Mouse (Mus musculus) intestine, postnatal 0 days (tissue): Measurements from ENCODE around the gene Csn1s2b. TPM values are rescaled to one million over a fixed set of nuclear protein-coding genes. Genes with fewer than 3 reads are reported as not detected.

ENCODE experiments used
- ATAC-seq: fragments of 200-750 bp; cut with Nextera tagmentation; 2 replicates; pipeline ENCODE4 v1.8.0; 2017; ENCODE audit warnings: mild to moderate bottlenecking, moderate TSS enrichment, moderate library complexity
- H3K27ac ChIP-seq: fragments of 300-500 bp; sonication (generic); 2 replicates; pipeline ENCODE4 v1.5.1; 2014; ENCODE audit warnings: mild to moderate bottlenecking, low read depth, low read length, moderate library complexity
- H3K27me3 ChIP-seq: fragments of 300-500 bp; sonication (generic); replicated peaks from 2 replicates; pipeline ENCODE4 v1.6.1; 2014; ENCODE audit warnings: low read length, mixed read lengths; ENCODE audit not compliant: control insufficient read depth, insufficient read depth
- H3K36me3 ChIP-seq: fragments of 300-500 bp; sonication (generic); 2 replicates; pipeline ENCODE4 v1.6.1; 2014; ENCODE audit warnings: mild to moderate bottlenecking, moderate library complexity; ENCODE audit not compliant: control insufficient read depth, insufficient read depth
- H3K4me1 ChIP-seq: fragments of 300-500 bp; sonication (generic); replicated peaks from 2 replicates; pipeline ENCODE4 v1.6.1; 2014; ENCODE audit warnings: antibody characterized with exemption, low read length, mixed read lengths; ENCODE audit not compliant: control insufficient read depth, insufficient read depth
- H3K4me2 ChIP-seq: fragments of 300-500 bp; sonication (generic); replicated peaks from 2 replicates; pipeline ENCODE4 v1.6.1; 2014; ENCODE audit warnings: low read depth, mild to moderate bottlenecking, moderate library complexity
- H3K4me3 ChIP-seq: fragments of 300-500 bp; sonication (generic); 2 replicates; pipeline ENCODE4 v1.5.1; 2014; ENCODE audit warnings: low read depth, low read length
- H3K9ac ChIP-seq: fragments of 300-500 bp; sonication (generic); 2 replicates; pipeline ENCODE4 v1.6.1; 2014; ENCODE audit warnings: mild to moderate bottlenecking, low read depth, low read length
- H3K9me3 ChIP-seq: fragments of 300-500 bp; sonication (generic); 2 replicates; pipeline ENCODE4 v1.6.1; 2016; ENCODE audit warnings: mixed run types; ENCODE audit not compliant: control insufficient read depth
- CTCF ChIP-seq: sonication (generic); IDR thresholded peaks from 2 replicates; pipeline ENCODE4 v1.5.1; 2016; ENCODE audit warnings: low read depth, mild to moderate bottlenecking, control low read depth, antibody characterized with exemption, moderate library complexity
- WGBS: fragments of 180-500 bp; shearing (Covaris S2); extraction: QIAGEN DNeasy Blood & Tissue Kit; methylation state at CpG from one replicate; pipeline ENCODE4 v1.1.7; 2014; 5-methylcytosine and 5-hydroxymethylcytosine counted together
- polyA plus RNA-seq: library from polyadenylated mRNA; unstranded; fragments of >200 nt; fragmentation: Nextera tagmentation; extraction: Ambion mirVana; gene quantifications from 2 replicates; pipeline ENCODE4 v1.2.1, GENCODE M21; 2015

Csn1s2b gene
- polyA plus RNA-seq, 1 experiment from 2014 or later = 0.21 TPM

GRCm38 (mm10) chr5:87855136-87855716 lies 47.3 kb downstream of the Csn1s2b start:
- ATAC-seq = no peak
- Histone ChIP-seq H3K36me3 (no peaks in the 10 kb centered on the region), H3K4me2 (no peak overlapping the region), H3K9me3 (no peaks in the 10 kb centered on the region), H3K27me3 (no peaks in the 10 kb centered on the region), H3K27ac (no peak overlapping the region), H3K9ac (no peak overlapping the region), H3K4me3 (no peak overlapping the region), H3K4me1 (no peaks in the 10 kb centered on the region)
- WGBS = 78% methylated on average over 3 of the region's 3 CpGs
- no peak for TF ChIP-seq CTCF

GRCm38 (mm10) chr5:87870084-87870483 lies 62.2 kb downstream of the Csn1s2b start:
- Histone ChIP-seq H3K4me3 (no peak overlapping the region), H3K9me3 (no peaks in the 10 kb centered on the region), H3K4me1 (no peaks in the 10 kb centered on the region), H3K36me3 (no peaks in the 10 kb centered on the region), H3K27me3 (no peaks in the 10 kb centered on the region), H3K9ac (no peak overlapping the region), H3K4me2 (no peak overlapping the region), H3K27ac (no peak overlapping the region)
- no peak for TF ChIP-seq CTCF
- 54% methylated on average over 2 of the region's 2 CpGs for WGBS
- ATAC-seq = no peak

- peak; percentile 56 for TF ChIP-seq CTCF
- no peak for ATAC-seq
- Histone ChIP-seq H3K27ac (no peak overlapping the region), H3K4me3 (no peak overlapping the region), H3K36me3 (no peaks in the 10 kb centered on the region), H3K4me1 (no peaks in the 10 kb centered on the region), H3K4me2 (no peak overlapping the region), H3K9me3 (no peaks in the 10 kb centered on the region), H3K9ac (no peak overlapping the region), H3K27me3 (no peaks in the 10 kb centered on the region)
- 28% methylated on average over 4 of the region's 4 CpGs for WGBS
Observed at GRCm38 (mm10) chr5:87871423-87871822, 63.5 kb downstream of the Csn1s2b start.

Other genes with a start within 250 kb of the Csn1s2b start
- 210 and 241 TPM in 2 replicates for gene Sult1d1, start 239.1 kb upstream of the Csn1s2b start, polyA plus RNA-seq
- gene Sult1e1, start 216.5 kb upstream of the Csn1s2b start, polyA plus RNA-seq = not detected in 2 replicates
- gene Csn1s1, start 141.9 kb upstream of the Csn1s2b start, polyA plus RNA-seq = 0.78 and 2.9 TPM in 2 replicates
- gene Csn2, start 108.5 kb upstream of the Csn1s2b start, polyA plus RNA-seq = 2.4 and 8.2 TPM in 2 replicates
- gene Csn1s2a, start 33.5 kb upstream of the Csn1s2b start, polyA plus RNA-seq = 1.5 and 5.5 TPM in 2 replicates
- not detected in 2 replicates for gene Prr27, start 17.6 kb downstream of the Csn1s2b start, polyA plus RNA-seq
- not detected in 2 replicates for gene Odam, start 76.9 kb downstream of the Csn1s2b start, polyA plus RNA-seq
- 0.97 and 2.3 TPM in 2 replicates for gene Csn3, start 117.5 kb downstream of the Csn1s2b start, polyA plus RNA-seq
- not detected in 2 replicates for gene 2310003L06Rik, start 161.4 kb downstream of the Csn1s2b start, polyA plus RNA-seq
- gene Gm28434, start 161.4 kb downstream of the Csn1s2b start, polyA plus RNA-seq = not detected in 2 replicates
- gene Cabs1, start 171.4 kb downstream of the Csn1s2b start, polyA plus RNA-seq = not detected in 2 replicates
- gene Smr3a, start 194.5 kb downstream of the Csn1s2b start, polyA plus RNA-seq = not detected in 2 replicates